Mouse (Mus musculus) ES-Bruce4 (cell line): ENCODE results near the gene Ttc7b. TPM values are rescaled to one million over a fixed set of nuclear protein-coding genes. Genes with fewer than 3 reads are reported as not detected.

ENCODE experiments used
- H3K27ac ChIP-seq: 2 replicates; pipeline ENCODE4 v1.5.1; 2012; ENCODE audit warnings: low read length, inconsistent platforms; ENCODE audit not compliant: insufficient read depth
- H3K27me3 ChIP-seq: 2 replicates; pipeline ENCODE4 v1.6.1; 2012; ENCODE audit warnings: mild to moderate bottlenecking, low read length, inconsistent platforms; ENCODE audit not compliant: control insufficient read depth, poor library complexity, insufficient read depth, severe bottlenecking
- H3K36me3 ChIP-seq: 2 replicates; pipeline ENCODE4 v1.6.1; 2012; ENCODE audit warnings: inconsistent platforms, mild to moderate bottlenecking, low read length, moderate library complexity; ENCODE audit not compliant: control insufficient read depth, poor library complexity, insufficient read depth, severe bottlenecking
- H3K4me1 ChIP-seq: one replicate; pipeline ENCODE4 v1.8.1; 2011; ENCODE audit warnings: low read length; ENCODE audit not compliant: control insufficient read depth, insufficient read depth
- H3K4me3 ChIP-seq: 2 replicates; pipeline ENCODE4 v1.5.1; 2011; ENCODE audit warnings: low read depth, mild to moderate bottlenecking, low read length
- H3K9ac ChIP-seq: 2 replicates; pipeline ENCODE4 v1.6.1; 2012; ENCODE audit warnings: low read depth, mild to moderate bottlenecking, inconsistent platforms; ENCODE audit not compliant: poor library complexity, severe bottlenecking
- H3K9me3 ChIP-seq: replicated peaks from 2 replicates; pipeline ENCODE4 v1.6.1; 2012; ENCODE audit warnings: mild to moderate bottlenecking, low read length, inconsistent platforms; ENCODE audit not compliant: control insufficient read depth, poor library complexity, insufficient read depth, severe bottlenecking
- CTCF ChIP-seq: IDR thresholded peaks from one replicate; pipeline ENCODE4 v1.8.1; 2011; ENCODE audit warnings: low read depth, low read length
- EP300 ChIP-seq: IDR thresholded peaks from 2 replicates; pipeline ENCODE4 v1.6.1; 2011; ENCODE audit warnings: low read depth, low read length; ENCODE audit not compliant: insufficient read depth
- POLR2A ChIP-seq: IDR thresholded peaks from one replicate; pipeline ENCODE4 v1.8.1; 2011; ENCODE audit warnings: low read length; ENCODE audit not compliant: insufficient read depth
- polyA plus RNA-seq: library from polyadenylated mRNA; stranded (reverse); fragments of >200 nt; gene quantifications from 2 replicates; pipeline ENCODE4 v1.2.4, GENCODE M21; 2011; ENCODE audit warnings: low read depth; ENCODE audit not compliant: missing spikeins, insufficient read depth, insufficient read length

Ttc7b gene
- polyA plus RNA-seq, 1 experiment: 61.1 TPM

GRCm38 (mm10) chr12:100456257-100456975 lies 64.2 kb downstream of the Ttc7b start:
- Histone ChIP-seq H3K9ac (no peak overlapping the region), H3K4me3 (no peak overlapping the region), H3K4me1 (no peaks in the 10 kb centered on the region), H3K36me3 (no peaks in the 10 kb centered on the region), H3K27ac (no peak overlapping the region), H3K9me3 (no peaks in the 10 kb centered on the region), H3K27me3 (no peaks in the 10 kb centered on the region)
- TF ChIP-seq POLR2A (no peak), CTCF (no peak), EP300 (no peak)

- Histone ChIP-seq H3K9me3 (no peaks in the 10 kb centered on the region), H3K9ac (no peak overlapping the region), H3K27me3 (no peaks in the 10 kb centered on the region), H3K27ac (no peak overlapping the region), H3K36me3 (no peaks in the 10 kb centered on the region), H3K4me1 (no peaks in the 10 kb centered on the region), H3K4me3 (no peak overlapping the region)
- TF ChIP-seq POLR2A: no peak
These were observed 65.2 kb downstream of the Ttc7b start for GRCm38 (mm10) chr12:100455453-100455852.

GRCm38 (mm10) chr12:100447701-100448277 lies 72.8 kb downstream of the Ttc7b start:
- Histone ChIP-seq H3K27ac (no peak overlapping the region), H3K27me3 (no peaks in the 10 kb centered on the region), H3K4me1 (no peaks in the 10 kb centered on the region), H3K4me3 (no peak overlapping the region), H3K9me3 (no peaks in the 10 kb centered on the region), H3K9ac (no peak overlapping the region), H3K36me3 (no peaks in the 10 kb centered on the region; the same call in 1 of the 2 replicates)
- TF ChIP-seq CTCF (no peak), POLR2A (no peak), EP300 (no peak)

- TF ChIP-seq EP300 (no peak), POLR2A (no peak), CTCF (no peak)
- Histone ChIP-seq H3K4me1 (no peaks in the 10 kb centered on the region), H3K4me3 (no peak overlapping the region), H3K9me3 (no peaks in the 10 kb centered on the region), H3K27me3 (no peaks in the 10 kb centered on the region), H3K36me3 (no peaks in the 10 kb centered on the region; the same call in 1 of the 2 replicates), H3K9ac (no peak overlapping the region), H3K27ac (no peak overlapping the region)
These were observed 73.5 kb downstream of the Ttc7b start for GRCm38 (mm10) chr12:100447161-100447560.

GRCm38 (mm10) chr12:100445686-100446085 lies 74.9 kb downstream of the Ttc7b start:
- Histone ChIP-seq H3K27ac (no peak overlapping the region), H3K36me3 (no peaks in the 10 kb centered on the region; the same call in 1 of the 2 replicates), H3K9ac (no peak overlapping the region), H3K9me3 (no peaks in the 10 kb centered on the region), H3K4me3 (no peak overlapping the region), H3K27me3 (no peaks in the 10 kb centered on the region), H3K4me1 (no peaks in the 10 kb centered on the region)
- TF ChIP-seq EP300 (no peak), CTCF (no peak), POLR2A (no peak)

- Histone ChIP-seq H3K9ac (no peak overlapping the region), H3K27me3 (no peaks in the 10 kb centered on the region), H3K9me3 (no peaks in the 10 kb centered on the region), H3K27ac (no peak overlapping the region), H3K36me3 (no peaks in the 10 kb centered on the region; the same call in 1 of the 2 replicates), H3K4me3 (no peak overlapping the region), H3K4me1 (no peaks in the 10 kb centered on the region)
- TF ChIP-seq CTCF: no peak
- TF ChIP-seq POLR2A: no peak
- TF ChIP-seq EP300: no peak
These were observed 75.4 kb downstream of the Ttc7b start for GRCm38 (mm10) chr12:100445271-100445670.
